ENCODE assay signal across 15 mouse cellular contexts in the genomic region with DNA sequence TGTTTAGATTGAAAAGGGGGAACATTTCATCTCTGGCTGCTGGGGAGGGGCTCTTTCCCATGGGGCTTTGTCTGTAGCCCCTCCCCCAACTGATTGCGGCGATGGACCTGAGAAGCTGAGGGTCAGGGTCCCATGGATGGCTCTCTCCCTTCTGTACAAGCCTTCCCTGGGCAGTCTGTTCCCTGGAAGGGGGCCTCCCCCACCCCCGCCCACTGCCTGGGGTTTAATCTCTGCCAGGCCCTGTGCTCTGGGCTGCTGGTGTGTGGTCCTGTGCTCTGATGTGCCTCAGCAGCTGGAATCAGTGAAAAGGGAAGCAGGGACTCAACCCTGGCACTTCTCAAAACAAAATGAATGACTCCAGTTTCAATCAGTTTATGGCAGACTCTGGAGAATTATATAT. TPM values are rescaled to one million over a fixed set of nuclear protein-coding genes. Genes with fewer than 3 reads are reported as not detected.
DNase-seq lines count a peak whose midpoint lies in the region; ATAC-seq and TF ChIP-seq lines count a peak whose summit lies in the region.
"Had no signal": no experiment of that assay in that cellular context is flagged by ENCODE, and none has a peak within 500 bp of the region (broad histone marks: within the 10 kb centered on the region; RNA-seq: fewer than 3 reads in every experiment).

No protein-coding gene starts in this region.

- peak overlapping the region; percentile 26 for H3K4me2 ChIP-seq in heart, embryonic 12.5 days
- peak overlapping the region; percentile 35 for H3K4me2 ChIP-seq in embryonic facial prominence, embryonic 14.5 days (ENCODE audit: low read depth, low read length)
- peak overlapping the region; percentile 35 for H3K4me2 ChIP-seq in limb, embryonic 12.5 days

- H3K4me1 ChIP-seq in heart, embryonic 12.5 days (replicated peaks) = peaks cover 15% of the 10 kb centered on the region
- peaks cover 5 to 12% of the 10 kb centered on the region in 2 experiments; a peak in 2 of 4 replicates for H3K4me1 ChIP-seq in ES-E14 (ENCODE audit: control insufficient read depth in 2 of 2, insufficient read depth in 2 of 2, low read length in 2 of 2, poor library complexity in 1 of 2)
- peaks cover 12% of the 10 kb centered on the region for H3K4me1 ChIP-seq in embryonic facial prominence, embryonic 14.5 days (ENCODE audit: control insufficient read depth, insufficient read depth, low read length)
- peaks cover 20% of the 10 kb centered on the region for H3K4me1 ChIP-seq in limb, embryonic 12.5 days (replicated peaks)

- ATAC-seq in heart, embryonic 12.5 days (ENCODE audit: insufficient number of reproducible peaks, low FRiP score) = no peak
- ATAC-seq in embryonic facial prominence, embryonic 14.5 days (ENCODE audit: low read depth) = peak; percentile 65
- ATAC-seq in limb, embryonic 12.5 days (ENCODE audit: insufficient number of reproducible peaks, insufficient read depth, low FRiP score, low TSS enrichment, low read depth) = peak; percentile 81; the same call in 1 of the 2 replicates

- H3K36me3 ChIP-seq in heart, embryonic 12.5 days = no peaks in the 10 kb centered on the region
- no peaks in the 10 kb centered on the region for H3K36me3 ChIP-seq in ES-E14 (ENCODE audit: control insufficient read depth, insufficient read depth, low read length, poor library complexity, severe bottlenecking)
- H3K36me3 ChIP-seq in embryonic facial prominence, embryonic 14.5 days (ENCODE audit: control insufficient read depth, insufficient read depth, low read length) = no peaks in the 10 kb centered on the region
- H3K36me3 ChIP-seq in limb, embryonic 12.5 days = no peaks in the 10 kb centered on the region

- in situ Hi-C loops in ES-E14 (cut with MboI; ENCODE audit: low sequenced_read_pairs in 2 of 2, unreplicated experiment in 2 of 2) = no loop called here

- H3K9ac ChIP-seq in heart, embryonic 12.5 days = 0 out of 2 replicates have a peak overlapping the region, but pooled peaks have one; percentile 25
- no peak overlapping the region; the same call in 1 of the 2 replicates for H3K9ac ChIP-seq in ES-E14 (ENCODE audit: insufficient read depth, low read depth, low read length, poor library complexity, severe bottlenecking)
- H3K9ac ChIP-seq in embryonic facial prominence, embryonic 14.5 days (ENCODE audit: low read depth, low read length) = peak overlapping the region; percentile 45; the same call in 1 of the 2 replicates
- no peak overlapping the region for H3K9ac ChIP-seq in limb, embryonic 12.5 days (replicated peaks)

- H3K9me3 ChIP-seq in heart, embryonic 12.5 days (replicated peaks) = no peaks in the 10 kb centered on the region
- no peaks in the 10 kb centered on the region for H3K9me3 ChIP-seq in ES-E14 (ENCODE audit: control insufficient read depth, insufficient read depth, low read depth, low read length)
- H3K9me3 ChIP-seq in embryonic facial prominence, embryonic 14.5 days (ENCODE audit: control insufficient read depth, low read length) = no peaks in the 10 kb centered on the region
- no peaks in the 10 kb centered on the region for H3K9me3 ChIP-seq in limb, embryonic 12.5 days

- WGBS in heart, embryonic 12.5 days = 9% methylated on average over 3 of the region's 3 CpGs
- 8% methylated on average over 3 of the region's 3 CpGs for WGBS in embryonic facial prominence, embryonic 14.5 days
- 8% methylated on average over 3 of the region's 3 CpGs for WGBS in limb, embryonic 12.5 days

- no peak overlapping the region for H3K27ac ChIP-seq in heart, embryonic 12.5 days (ENCODE audit: poor library complexity, severe bottlenecking)
- H3K27ac ChIP-seq in ES-E14 (ENCODE audit: insufficient read depth, low read depth, low read length, poor library complexity, severe bottlenecking) = no peak overlapping the region
- H3K27ac ChIP-seq in embryonic facial prominence, embryonic 14.5 days (replicated peaks; ENCODE audit: low read depth, low read length) = no peak overlapping the region
- no peak overlapping the region for H3K27ac ChIP-seq in limb, embryonic 12.5 days
- H3K27ac ChIP-seq: kidney, postnatal 0 days had no signal

- H3K4me3 ChIP-seq in heart, embryonic 12.5 days = no peak overlapping the region
- H3K4me3 ChIP-seq in ES-E14 (ENCODE audit: insufficient read depth in 1 of 2, low read depth in 1 of 2, low read length in 2 of 2, poor library complexity in 1 of 2, severe bottlenecking in 1 of 2) = peak overlapping the region; percentile 26 to 33; a peak in 2 of 4 replicates
- no peak overlapping the region for H3K4me3 ChIP-seq in embryonic facial prominence, embryonic 14.5 days (ENCODE audit: low read depth, low read length)
- no peak overlapping the region for H3K4me3 ChIP-seq in limb, embryonic 12.5 days (replicated peaks)

- H3K27me3 ChIP-seq in heart, embryonic 12.5 days (replicated peaks) = no peaks in the 10 kb centered on the region
- H3K27me3 ChIP-seq in embryonic facial prominence, embryonic 14.5 days (replicated peaks; ENCODE audit: control insufficient read depth, insufficient read depth, low read length) = no peaks in the 10 kb centered on the region
- H3K27me3 ChIP-seq in limb, embryonic 12.5 days = no peaks in the 10 kb centered on the region

- no peak for DNase-seq in heart, adult 9 months (ENCODE audit: low spot score in 2 of 2)
- DNase-seq in ES-E14 (ENCODE audit: low read depth, low spot score) = no peak
- peak; percentile 57 for DNase-seq in embryonic facial prominence, embryonic 14.5 days (ENCODE audit: low spot score)
- no peak for DNase-seq in layer of hippocampus, postnatal 36 days
- DNase-seq in gastrocnemius, adult 18-20 months (ENCODE audit: low spot score) = no peak
- DNase-seq in cerebellum, adult 11-12 months = no peak
- DNase-seq: adrenal gland, postnatal 25 days; cerebellum, adult 9-11 months; heart, postnatal 14 days had no signal

TF ChIP-seq in ES-E14, 5 proteins besides CTCF, POLR2A, EP300 and RAD21:
- TF ChIP-seq ZNF384 (IDR thresholded peaks at IDR 0.05; ENCODE audit: low read depth, low read length) = no peak
- TF ChIP-seq MAFK (IDR thresholded peaks at IDR 0.05; ENCODE audit: insufficient read depth, low read depth, low read length) = no peak
- no peak for TF ChIP-seq HCFC1 (IDR thresholded peaks at IDR 0.05; ENCODE audit: borderline replicate concordance, insufficient read depth, low read length)
- no peak for TF ChIP-seq ZC3H11A (IDR thresholded peaks at IDR 0.05; ENCODE audit: borderline replicate concordance, low read depth, low read length)
- no peak for TF ChIP-seq CHD2 (IDR thresholded peaks at IDR 0.05; ENCODE audit: low read depth, low read length)
TF ChIP-seq in ES-E14: peak in this region for 0.

RNA-seq across cellular contexts. Expression of a gene that starts 16.8 kb away (rescaled TPM):
- 5.8 and 6.9 TPM in 2 replicates for polyA plus RNA-seq in heart, embryonic 12.5 days (2016; fragmentation: Nextera tagmentation; extraction: Ambion mirVana)
- total RNA-seq in ES-E14 (2012; rRNA removed) = 15.3 and 34.6 TPM in 2 replicates
- polyA plus RNA-seq in embryonic facial prominence, embryonic 14.5 days (2014; fragmentation: Nextera tagmentation; extraction: Ambion mirVana) = 10.7 and 11.5 TPM in 2 replicates
- polyA plus RNA-seq in limb, embryonic 12.5 days (2016; fragmentation: Nextera tagmentation; extraction: Ambion mirVana) = 11.4 and 13.1 TPM in 2 replicates
- 1 to 10 TPM; 7.4 to 7.8 TPM for total RNA-seq in layer of hippocampus, postnatal 36 days (2021)
- total RNA-seq in gastrocnemius, adult 18-20 months (2021) = 1 to 10 TPM; 1.2 to 2.3 TPM

RNA-seq across cellular contexts. Expression of a gene that starts 41.3 kb away (rescaled TPM):
- polyA plus RNA-seq in heart, embryonic 12.5 days (2016; fragmentation: Nextera tagmentation; extraction: Ambion mirVana) = 0.53 and 0.64 TPM in 2 replicates
- total RNA-seq in ES-E14 (2012; rRNA removed) = 0.54 and 0.79 TPM in 2 replicates
- polyA plus RNA-seq in embryonic facial prominence, embryonic 14.5 days (2014; fragmentation: Nextera tagmentation; extraction: Ambion mirVana) = 0.45 and 0.47 TPM in 2 replicates
- polyA plus RNA-seq in limb, embryonic 12.5 days (2016; fragmentation: Nextera tagmentation; extraction: Ambion mirVana) = 1.0 and 1.5 TPM in 2 replicates
- total RNA-seq in layer of hippocampus, postnatal 36 days (2021) = not detected
- total RNA-seq in gastrocnemius, adult 18-20 months (2021) = under 1 TPM in 1 of 2 experiments, not detected in 1; 0.21 TPM
- total RNA-seq: adrenal gland, postnatal 25 days; heart, postnatal 14 days; left cerebral cortex, adult 8-10 months; megakaryocyte-erythroid progenitor cell, adult 5-6 weeks had no signal
- polyA plus RNA-seq: C2C12 had no signal

Comparison
In these comparisons a context has a peak if more than half of its experiments do, and no peak if none do; other contexts are left out.
1. H3K4me3 ChIP-seq: peak in ES-E14 (2 of 2); none in heart, embryonic 12.5 days (single experiment), embryonic facial prominence, embryonic 14.5 days (single experiment) and limb, embryonic 12.5 days (single experiment).
2. H3K9ac ChIP-seq: peak in heart, embryonic 12.5 days (single experiment) and embryonic facial prominence, embryonic 14.5 days (single experiment); none in ES-E14 (single experiment) and limb, embryonic 12.5 days (single experiment).
3. Peak in every context shown above with its lines, with median percentiles within 50 percentile points of each other: H3K4me2 ChIP-seq.